In genomic region chr3:127915656-127916334, GRCm38 (mm10) we compare ENCODE assay signal across 18 mouse cellular contexts. TPM values are rescaled to one million over a fixed set of nuclear protein-coding genes. Genes with fewer than 3 reads are reported as not detected.
DNase-seq lines count a peak whose midpoint lies in the region; ATAC-seq and TF ChIP-seq lines count a peak whose summit lies in the region.
"Had no signal": no experiment of that assay in that cellular context is flagged by ENCODE, and none has a peak within 500 bp of the region (broad histone marks: within the 10 kb centered on the region; RNA-seq: fewer than 3 reads in every experiment).

No protein-coding gene starts in this region.

- H3K9ac ChIP-seq in stomach, embryonic 15.5 days, result no peak overlapping the region
- no peak overlapping the region for H3K9ac ChIP-seq in stomach, postnatal 0 days (ENCODE audit: low read length)
- no peak overlapping the region for H3K9ac ChIP-seq in liver, embryonic 12.5 days
- no peak overlapping the region for H3K9ac ChIP-seq in liver, embryonic 16.5 days (ENCODE audit: low read depth, low read length)
- H3K9ac ChIP-seq: embryonic facial prominence, embryonic 13.5 days; hindbrain, embryonic 13.5 days had no signal

- ATAC-seq in stomach, embryonic 15.5 days (ENCODE audit: insufficient read depth, low FRiP score, low read depth), result 0 out of 2 replicates have a peak, but pooled peaks have one; percentile 19
- no peak for ATAC-seq in stomach, postnatal 0 days (ENCODE audit: low FRiP score, low TSS enrichment)
- ATAC-seq in liver, embryonic 12.5 days, result peak; percentile 78
- ATAC-seq in liver, embryonic 16.5 days (ENCODE audit: low read depth), result peak; percentile 71
- ATAC-seq: forebrain, embryonic 16.5 days; hindbrain, postnatal 0 days had no signal

- TF ChIP-seq CTCF in stomach, postnatal 0 days (IDR thresholded peaks at IDR 0.05; ENCODE audit: low read depth), result no peak

- intact Hi-C loops in heart, postnatal 10 days (cut with DNase I), result no loop called here

- DNase-seq in stomach, postnatal 0 days (ENCODE audit: low spot score), result no peak
- no peak for DNase-seq in heart, postnatal 10 days
- no peak for DNase-seq in right cerebral cortex, postnatal 4 days
- DNase-seq: adrenal gland, adult 2 months; adrenal gland, postnatal 25 days; cerebellum, adult 18-20 months; cerebellum, adult 9-11 months; gastrocnemius, postnatal 10 days; heart, adult 18-20 months; heart, postnatal 14 days had no signal

- 84% methylated on average over 3 of the region's 3 CpGs for WGBS in stomach, embryonic 15.5 days
- 88% methylated on average over 3 of the region's 3 CpGs for WGBS in stomach, postnatal 0 days
- 79% methylated on average over 3 of the region's 3 CpGs for WGBS in liver, embryonic 12.5 days (ENCODE audit: insufficient replicate concordance)
- WGBS in liver, embryonic 16.5 days (ENCODE audit: insufficient replicate concordance), result 82% methylated on average over 3 of the region's 3 CpGs

- no peaks in the 10 kb centered on the region for H3K9me3 ChIP-seq in stomach, embryonic 15.5 days
- H3K9me3 ChIP-seq in stomach, postnatal 0 days (ENCODE audit: control insufficient read depth, low read length), result no peaks in the 10 kb centered on the region
- H3K9me3 ChIP-seq in liver, embryonic 12.5 days (replicated peaks), result no peaks in the 10 kb centered on the region
- no peaks in the 10 kb centered on the region for H3K9me3 ChIP-seq in liver, embryonic 16.5 days (replicated peaks; ENCODE audit: control insufficient read depth, low read length)
- H3K9me3 ChIP-seq: embryonic facial prominence, embryonic 13.5 days; heart, embryonic 10.5 days; hindbrain, embryonic 13.5 days had no signal

- H3K27me3 ChIP-seq in stomach, embryonic 15.5 days (replicated peaks), result no peaks in the 10 kb centered on the region
- no peaks in the 10 kb centered on the region for H3K27me3 ChIP-seq in stomach, postnatal 0 days (ENCODE audit: control insufficient read depth, insufficient read depth, low read length)
- H3K27me3 ChIP-seq in liver, embryonic 12.5 days (replicated peaks), result peaks cover 24% of the 10 kb centered on the region; the same call in 1 of the 2 replicates
- peaks cover 3% of the 10 kb centered on the region; the same call in 1 of the 2 replicates for H3K27me3 ChIP-seq in liver, embryonic 16.5 days (ENCODE audit: control insufficient read depth, insufficient read depth, low read depth, low read length)
- H3K27me3 ChIP-seq: embryonic facial prominence, embryonic 13.5 days; hindbrain, embryonic 13.5 days had no signal

- no peak overlapping the region for H3K4me2 ChIP-seq in stomach, embryonic 15.5 days
- no peak overlapping the region for H3K4me2 ChIP-seq in stomach, postnatal 0 days (replicated peaks; ENCODE audit: low read depth)
- H3K4me2 ChIP-seq in liver, embryonic 12.5 days, result peak overlapping the region; percentile 30
- H3K4me2 ChIP-seq in liver, embryonic 16.5 days (ENCODE audit: low read depth, low read length), result peak overlapping the region; percentile 26; the same call in 1 of the 2 replicates
- H3K4me2 ChIP-seq: embryonic facial prominence, embryonic 13.5 days; hindbrain, embryonic 13.5 days had no signal

- no peak overlapping the region for H3K27ac ChIP-seq in stomach, embryonic 15.5 days
- H3K27ac ChIP-seq in stomach, postnatal 0 days (replicated peaks), result no peak overlapping the region
- H3K27ac ChIP-seq in liver, embryonic 12.5 days, result no peak overlapping the region; the same call in 1 of the 2 replicates
- peak overlapping the region; percentile 32; the same call in 1 of the 2 replicates for H3K27ac ChIP-seq in liver, embryonic 16.5 days (ENCODE audit: low read length)
- H3K27ac ChIP-seq: embryonic facial prominence, embryonic 13.5 days; heart, embryonic 10.5 days; hindbrain, embryonic 13.5 days; hindbrain, postnatal 0 days had no signal

- no peak overlapping the region for H3K4me3 ChIP-seq in stomach, embryonic 15.5 days (replicated peaks)
- no peak overlapping the region for H3K4me3 ChIP-seq in stomach, postnatal 0 days (ENCODE audit: low read depth, low read length)
- peak overlapping the region; percentile 37 for H3K4me3 ChIP-seq in liver, embryonic 12.5 days
- H3K4me3 ChIP-seq in liver, embryonic 16.5 days (ENCODE audit: low read depth, low read length), result peak overlapping the region; percentile 45
- H3K4me3 ChIP-seq: embryonic facial prominence, embryonic 13.5 days; heart, embryonic 10.5 days; hindbrain, embryonic 13.5 days had no signal

- TF ChIP-seq EP300 in stomach, postnatal 0 days (optimal IDR thresholded peaks at IDR 0.05), result no peak

- H3K4me1 ChIP-seq in stomach, embryonic 15.5 days, result no peaks in the 10 kb centered on the region
- no peaks in the 10 kb centered on the region for H3K4me1 ChIP-seq in stomach, postnatal 0 days (replicated peaks; ENCODE audit: control insufficient read depth, insufficient read depth)
- H3K4me1 ChIP-seq in liver, embryonic 12.5 days, result peaks cover 18% of the 10 kb centered on the region
- peaks cover 11% of the 10 kb centered on the region for H3K4me1 ChIP-seq in liver, embryonic 16.5 days (ENCODE audit: control insufficient read depth, low read depth, low read length)
- H3K4me1 ChIP-seq: hindbrain, embryonic 13.5 days had no signal

- no peaks in the 10 kb centered on the region for H3K36me3 ChIP-seq in stomach, embryonic 15.5 days
- H3K36me3 ChIP-seq in stomach, postnatal 0 days (ENCODE audit: control insufficient read depth, insufficient read depth, low read length), result no peaks in the 10 kb centered on the region
- H3K36me3 ChIP-seq in liver, embryonic 12.5 days, result no peaks in the 10 kb centered on the region
- H3K36me3 ChIP-seq in liver, embryonic 16.5 days (ENCODE audit: control insufficient read depth, insufficient read depth), result no peaks in the 10 kb centered on the region
- H3K36me3 ChIP-seq: embryonic facial prominence, embryonic 13.5 days; heart, embryonic 10.5 days; hindbrain, embryonic 13.5 days had no signal

RNA-seq across cellular contexts. Expression of gene Fam241a, which starts 19.7 kb away (rescaled TPM):
- polyA plus RNA-seq in stomach, embryonic 15.5 days (2015; fragmentation: Nextera tagmentation; extraction: Ambion mirVana), result 21.0 and 27.9 TPM in 2 replicates
- polyA plus RNA-seq in stomach, postnatal 0 days (2015; fragmentation: Nextera tagmentation; extraction: Ambion mirVana), result 27.3 and 28.8 TPM in 2 replicates
- polyA plus RNA-seq in liver, embryonic 12.5 days (2016; fragmentation: Nextera tagmentation; extraction: Ambion mirVana), result 61.8 and 62.3 TPM in 2 replicates
- 30.8 and 32.7 TPM in 2 replicates for polyA plus RNA-seq in liver, embryonic 16.5 days (2015; fragmentation: Nextera tagmentation; extraction: Ambion mirVana)
- 1 to 10 TPM; 7.8 to 8.3 TPM for total RNA-seq in heart, postnatal 10 days (2021)

Comparison
In these comparisons a context has a peak if more than half of its experiments do, and no peak if none do; other contexts are left out.
1. H3K4me2 ChIP-seq: peak in liver, embryonic 12.5 days (single experiment) and liver, embryonic 16.5 days (single experiment); none in stomach, embryonic 15.5 days (single experiment) and stomach, postnatal 0 days (single experiment).
2. H3K4me3 ChIP-seq: peak in liver, embryonic 12.5 days (single experiment) and liver, embryonic 16.5 days (single experiment); none in stomach, embryonic 15.5 days (single experiment) and stomach, postnatal 0 days (single experiment).